Mouse (Mus musculus) T-helper 1 cell (primary cell): ENCODE measurements around the gene Fgf11.

Experiments used
- in situ Hi-C: fragments of 300-600 bp; cut with MboI, MseI; formaldehyde crosslinking; loops from one replicate; pipeline ENCODE4 v1.15.1; 2025; ENCODE audit warnings: high pct_unique_total_duplicates

Gene Fgf11

DNA sequence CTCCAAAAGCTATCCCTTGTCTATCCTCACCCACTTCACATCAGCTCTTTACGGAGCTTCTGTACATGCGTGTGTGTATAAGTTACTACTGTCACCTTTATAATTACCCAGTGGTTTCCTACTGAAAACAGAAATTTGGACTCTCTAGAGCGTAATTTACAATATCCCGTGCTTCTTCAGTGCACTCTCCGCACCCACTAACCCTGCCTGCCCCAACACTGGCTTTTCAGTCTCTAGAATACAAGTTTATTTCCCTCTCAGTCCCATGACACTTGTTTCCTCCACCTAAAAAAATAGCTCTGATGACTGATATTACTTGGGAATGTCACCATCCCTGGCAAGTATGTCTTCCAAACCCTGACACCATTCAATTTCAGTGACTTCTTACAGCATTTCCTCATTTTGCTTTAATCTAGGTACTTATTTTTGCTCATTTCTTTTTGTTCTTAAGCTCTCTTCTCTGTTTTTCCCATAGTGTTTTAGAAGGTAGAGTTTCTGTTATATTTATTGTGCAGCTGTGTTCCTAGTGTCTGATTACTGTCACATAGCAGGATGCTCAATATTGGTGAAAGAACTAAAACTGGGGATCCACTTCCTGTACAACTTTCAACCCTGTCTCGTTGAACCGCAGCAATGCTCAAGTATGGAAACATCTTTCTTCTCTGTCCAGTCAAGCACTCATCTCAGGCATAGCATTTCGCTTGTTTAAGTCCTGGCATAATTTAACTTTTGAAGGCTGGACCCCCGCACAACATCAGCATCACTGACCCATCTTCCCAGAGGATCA, 44.2 kb downstream of the Fgf11 start:
- in situ Hi-C loops, result no loop called here

- in situ Hi-C loops, result no loop called here
Observed at GRCm38 (mm10) chr11:69754701-69755100, 47.0 kb downstream of the Fgf11 start.

GRCm38 (mm10) chr11:69754233-69754632, 47.4 kb downstream of the Fgf11 start:
- in situ Hi-C loops, result no loop called here

DNA sequence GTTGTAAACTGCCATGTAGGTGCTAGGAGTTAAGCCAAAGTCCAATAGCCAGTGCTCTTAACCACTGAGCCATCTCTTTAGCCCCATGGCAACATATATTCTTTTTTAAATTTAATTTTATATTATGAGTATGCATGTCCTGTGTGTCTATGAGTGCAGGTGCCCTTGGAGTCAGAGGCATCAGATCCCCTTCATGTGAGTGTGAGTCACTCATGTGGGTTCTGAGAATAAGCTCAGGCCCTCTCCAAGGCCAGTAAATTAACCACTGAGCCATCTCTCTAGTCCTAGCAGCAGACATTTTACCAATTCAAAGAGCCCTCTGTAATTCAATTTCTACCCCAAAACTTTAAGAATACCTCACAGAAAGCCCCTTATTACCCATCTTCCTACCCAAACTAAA, 49.0 kb downstream of the Fgf11 start:
- in situ Hi-C loops, result no loop called here

- in situ Hi-C loops, result no loop called here
Observed at GRCm38 (mm10) chr11:69751635-69752034, 50.0 kb downstream of the Fgf11 start.
